Mouse (Mus musculus): ENCODE results near the gene Setd1b. TPM values are rescaled to one million over a fixed set of nuclear protein-coding genes. Genes with fewer than 3 reads are reported as not detected.

Setd1b gene
- polyA plus RNA-seq, 1 experiment from 2014 or later, result 3.8 TPM

DNA sequence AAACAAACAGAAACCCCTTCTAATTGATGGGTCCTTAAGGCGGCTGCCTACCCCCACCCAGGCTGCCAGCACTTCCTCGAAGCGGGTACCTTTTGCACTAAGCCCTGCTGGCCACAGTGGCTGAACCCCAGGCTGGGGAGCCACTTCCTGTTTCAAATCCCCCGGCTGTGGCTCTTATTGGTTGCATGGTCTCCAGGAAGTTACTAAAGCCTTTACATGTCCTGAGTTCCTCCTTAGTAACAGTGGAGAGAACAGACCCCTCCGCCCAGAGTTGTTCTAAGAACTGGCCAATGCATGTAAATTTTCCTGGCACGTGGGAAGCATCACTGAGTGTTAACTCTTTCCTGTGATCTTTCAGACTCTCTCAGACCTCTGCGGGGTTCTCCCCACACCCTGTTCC is 9.1 kb downstream of the Setd1b start:
- ATAC-seq (ENCODE audit: low read depth), result no peak
- peak overlapping the region; percentile 77 for H3K4me2 ChIP-seq
- DNase-seq, result no peak
- 36% methylated on average over 7 of the region's 7 CpGs for WGBS (ENCODE audit: insufficient replicate concordance)
- peak overlapping the region; percentile 59 for H3K4me3 ChIP-seq (replicated peaks)
- H3K36me3 ChIP-seq, result peaks cover 92% of the 10 kb centered on the region
- H3K9ac ChIP-seq, result peak overlapping the region; percentile 71
- peaks cover 68% of the 10 kb centered on the region for H3K4me1 ChIP-seq (replicated peaks)
- no peaks in the 10 kb centered on the region for H3K27me3 ChIP-seq
- H3K27ac ChIP-seq, result peak overlapping the region; percentile 75
- no peaks in the 10 kb centered on the region for H3K9me3 ChIP-seq (replicated peaks)

DNA sequence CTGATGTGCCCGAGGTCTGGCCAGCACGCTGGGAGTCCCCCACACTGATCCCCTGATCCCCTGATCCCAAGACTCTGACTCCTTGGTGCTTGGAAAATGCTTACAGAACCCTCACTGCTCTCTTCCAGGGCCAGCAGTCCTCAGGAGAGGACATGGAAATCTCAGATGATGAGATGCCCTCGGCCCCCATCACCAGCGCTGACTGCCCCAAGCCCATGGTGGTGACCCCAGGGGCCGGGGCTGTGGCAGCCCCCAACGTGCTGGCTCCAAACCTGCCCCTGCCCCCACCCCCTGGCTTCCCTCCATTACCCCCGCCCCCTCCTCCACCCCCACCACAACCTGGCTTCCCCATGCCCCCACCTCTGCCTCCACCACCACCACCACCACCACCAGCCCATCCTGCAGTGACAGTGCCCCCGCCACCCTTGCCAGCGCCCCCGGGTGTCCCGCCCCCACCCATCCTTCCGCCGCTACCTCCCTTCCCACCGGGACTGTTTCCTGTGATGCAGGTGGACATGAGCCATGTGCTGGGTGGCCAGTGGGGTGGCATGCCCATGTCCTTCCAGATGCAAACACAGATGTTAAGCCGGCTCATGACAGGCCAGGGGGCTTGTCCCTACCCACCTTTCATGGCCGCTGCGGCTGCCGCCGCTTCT is 9.8 kb downstream of the Setd1b start:
- Histone ChIP-seq H3K4me1 (replicated peaks) (peaks cover 60% of the 10 kb centered on the region), H3K36me3 (peaks cover 88% of the 10 kb centered on the region), H3K27me3 (no peaks in the 10 kb centered on the region), H3K9me3 (replicated peaks) (no peaks in the 10 kb centered on the region), H3K9ac (no peak overlapping the region), H3K4me2 (peak overlapping the region; percentile 77; the same call in 1 of the 2 replicates), H3K4me3 (replicated peaks) (no peak overlapping the region), H3K27ac (peak overlapping the region; percentile 75; the same call in 1 of the 2 replicates)
- no peak for DNase-seq
- 92% methylated on average over 19 of the region's 19 CpGs for WGBS (ENCODE audit: insufficient replicate concordance)
- no peak for ATAC-seq (ENCODE audit: low read depth)

DNA sequence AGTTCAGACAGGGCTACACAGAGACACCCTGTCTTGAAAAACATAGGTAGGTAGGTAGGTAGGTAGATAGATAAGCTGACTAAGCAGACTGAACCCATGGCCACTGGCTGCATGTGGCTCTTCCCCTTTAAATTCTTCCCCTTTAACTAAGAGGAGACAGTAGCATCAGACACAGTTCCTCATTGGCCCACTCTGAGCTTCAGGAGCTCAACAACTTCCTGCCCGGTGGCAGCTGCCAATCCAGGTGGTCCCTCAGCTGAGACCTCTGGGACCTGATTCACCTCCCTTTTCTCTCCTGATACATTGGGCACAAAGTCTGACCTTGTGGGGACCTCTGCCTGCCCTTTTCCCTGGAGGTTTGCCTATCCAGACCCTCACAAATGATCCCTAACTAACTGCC is 10.9 kb downstream of the Setd1b start:
- ATAC-seq (ENCODE audit: low read depth), result no peak
- H3K4me2 ChIP-seq, result no peak overlapping the region
- peaks cover 49% of the 10 kb centered on the region for H3K4me1 ChIP-seq (replicated peaks)
- H3K9ac ChIP-seq, result peak overlapping the region; percentile 20; the same call in 1 of the 2 replicates
- H3K27ac ChIP-seq, result no peak overlapping the region
- H3K4me3 ChIP-seq (replicated peaks), result no peak overlapping the region
- H3K36me3 ChIP-seq, result peaks cover 88% of the 10 kb centered on the region
- H3K27me3 ChIP-seq, result no peaks in the 10 kb centered on the region
- no peak for DNase-seq
- WGBS (ENCODE audit: insufficient replicate concordance), result 54% methylated on average over 1 of the region's 1 CpGs
- H3K9me3 ChIP-seq (replicated peaks), result no peaks in the 10 kb centered on the region

DNA sequence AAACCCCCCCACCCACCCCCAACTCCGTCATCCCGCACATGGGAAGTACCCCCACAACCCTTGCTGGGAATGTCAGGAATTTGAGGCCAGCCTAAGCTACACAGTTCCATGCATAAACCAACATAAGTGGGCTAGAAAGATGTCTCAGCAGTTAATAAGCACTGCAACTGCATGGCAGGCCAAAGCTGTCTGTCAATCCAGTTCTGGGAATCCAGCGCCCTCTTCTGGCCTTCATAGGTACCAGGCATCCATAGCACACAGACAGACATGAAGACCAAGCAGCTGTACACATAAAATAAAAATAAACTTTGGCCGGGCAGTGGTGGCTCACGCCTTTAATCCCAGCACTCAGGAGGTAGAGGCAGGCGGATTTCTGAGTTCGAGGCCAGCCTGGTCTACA is 13.4 kb downstream of the Setd1b start:
- WGBS (ENCODE audit: insufficient replicate concordance), result 45% methylated on average over 7 of the region's 7 CpGs
- Histone ChIP-seq H3K36me3 (peaks cover 93% of the 10 kb centered on the region), H3K4me2 (no peak overlapping the region), H3K9me3 (replicated peaks) (no peaks in the 10 kb centered on the region), H3K4me3 (replicated peaks) (no peak overlapping the region), H3K27me3 (no peaks in the 10 kb centered on the region), H3K9ac (no peak overlapping the region), H3K27ac (no peak overlapping the region), H3K4me1 (replicated peaks) (peaks cover 24% of the 10 kb centered on the region)
- DNase-seq (peak; percentile 60), ATAC-seq (ENCODE audit: low read depth) (no peak)

DNA sequence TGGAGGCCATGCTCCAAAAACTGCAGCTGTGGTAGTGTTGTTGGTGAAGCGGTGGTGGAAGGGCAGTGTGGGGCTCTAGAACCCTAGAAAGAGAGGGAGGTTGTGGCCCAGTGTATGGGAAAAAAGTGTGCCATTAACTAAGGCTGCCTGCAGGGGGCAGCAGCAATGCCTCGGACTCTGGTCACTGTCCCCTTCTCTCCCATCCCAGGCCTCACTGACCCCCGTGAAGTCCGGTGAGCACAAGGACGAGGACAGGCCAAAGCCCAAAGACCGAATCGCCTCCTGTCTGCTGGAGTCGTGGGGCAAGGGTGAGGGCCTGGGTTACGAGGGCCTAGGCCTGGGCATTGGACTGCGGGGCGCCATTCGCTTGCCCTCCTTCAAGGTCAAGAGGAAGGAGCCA is 14.8 kb downstream of the Setd1b start:
- no peak for DNase-seq
- H3K4me1 ChIP-seq (replicated peaks), result peaks cover 11% of the 10 kb centered on the region
- peak; percentile 16; the same call in 1 of the 2 replicates for ATAC-seq (ENCODE audit: low read depth)
- H3K9ac ChIP-seq, result no peak overlapping the region
- 85% methylated on average over 12 of the region's 12 CpGs for WGBS (ENCODE audit: insufficient replicate concordance)
- H3K27me3 ChIP-seq, result no peaks in the 10 kb centered on the region
- no peak overlapping the region for H3K4me3 ChIP-seq (replicated peaks)
- no peaks in the 10 kb centered on the region for H3K9me3 ChIP-seq (replicated peaks)
- H3K36me3 ChIP-seq, result peaks cover 93% of the 10 kb centered on the region
- no peak overlapping the region for H3K27ac ChIP-seq
- no peak overlapping the region for H3K4me2 ChIP-seq

DNA sequence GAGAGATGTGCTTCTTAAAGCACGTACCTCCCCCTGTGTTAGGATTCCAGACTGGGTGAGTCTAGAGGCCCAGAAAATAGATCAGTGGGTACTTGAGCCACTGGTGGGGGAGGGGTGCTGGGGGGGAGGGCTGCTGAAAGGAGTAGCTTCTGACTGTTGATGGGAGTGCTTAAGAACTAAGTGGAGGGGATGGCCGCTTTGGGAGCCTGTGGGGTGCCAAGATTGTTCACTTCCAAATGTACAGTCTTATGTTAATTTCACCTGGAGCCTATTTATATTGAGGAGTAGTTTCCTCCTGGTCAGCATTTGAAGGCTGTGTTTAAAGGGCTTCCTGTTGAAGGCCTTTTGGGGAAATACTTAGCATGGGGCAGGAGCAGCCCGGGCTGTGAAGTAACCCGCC is 16.0 kb downstream of the Setd1b start:
- Histone ChIP-seq H3K36me3 (peaks cover 93% of the 10 kb centered on the region), H3K9me3 (replicated peaks) (no peaks in the 10 kb centered on the region), H3K4me2 (no peak overlapping the region), H3K27ac (no peak overlapping the region), H3K27me3 (no peaks in the 10 kb centered on the region), H3K4me1 (replicated peaks) (peaks cover 2% of the 10 kb centered on the region; the same call in 1 of the 2 replicates), H3K9ac (no peak overlapping the region), H3K4me3 (replicated peaks) (no peak overlapping the region)
- 84% methylated on average over 4 of the region's 4 CpGs for WGBS (ENCODE audit: insufficient replicate concordance)
- ATAC-seq (ENCODE audit: low read depth) (no peak), DNase-seq (no peak)

DNA sequence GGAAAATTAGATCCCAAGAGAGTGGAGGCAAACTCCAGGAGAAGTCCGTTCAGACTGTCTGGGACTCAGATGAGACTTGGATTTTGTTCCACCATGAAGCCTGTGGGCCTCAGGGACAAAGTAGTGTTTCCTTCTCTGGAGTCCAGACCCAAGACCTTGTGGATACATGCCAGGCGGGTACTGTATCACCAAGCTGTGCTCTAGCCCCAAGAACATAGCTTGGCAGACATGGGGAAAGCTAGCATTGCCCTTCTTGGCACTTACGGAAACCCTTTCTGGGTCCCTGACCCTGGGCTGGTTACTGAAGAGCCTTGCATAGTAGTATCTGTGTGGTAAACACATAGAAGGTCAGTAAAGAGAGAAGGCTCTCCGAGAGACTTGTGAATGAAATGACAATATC is 17.5 kb downstream of the Setd1b start:
- no peaks in the 10 kb centered on the region for H3K4me1 ChIP-seq (replicated peaks)
- H3K9me3 ChIP-seq (replicated peaks), result no peaks in the 10 kb centered on the region
- no peak for DNase-seq
- H3K4me3 ChIP-seq (replicated peaks), result no peak overlapping the region
- no peak for ATAC-seq (ENCODE audit: low read depth)
- no peak overlapping the region for H3K27ac ChIP-seq
- no peak overlapping the region for H3K9ac ChIP-seq
- WGBS (ENCODE audit: insufficient replicate concordance), result 85% methylated on average over 4 of the region's 4 CpGs
- peaks cover 93% of the 10 kb centered on the region for H3K36me3 ChIP-seq
- no peaks in the 10 kb centered on the region for H3K27me3 ChIP-seq
- H3K4me2 ChIP-seq, result no peak overlapping the region

DNA sequence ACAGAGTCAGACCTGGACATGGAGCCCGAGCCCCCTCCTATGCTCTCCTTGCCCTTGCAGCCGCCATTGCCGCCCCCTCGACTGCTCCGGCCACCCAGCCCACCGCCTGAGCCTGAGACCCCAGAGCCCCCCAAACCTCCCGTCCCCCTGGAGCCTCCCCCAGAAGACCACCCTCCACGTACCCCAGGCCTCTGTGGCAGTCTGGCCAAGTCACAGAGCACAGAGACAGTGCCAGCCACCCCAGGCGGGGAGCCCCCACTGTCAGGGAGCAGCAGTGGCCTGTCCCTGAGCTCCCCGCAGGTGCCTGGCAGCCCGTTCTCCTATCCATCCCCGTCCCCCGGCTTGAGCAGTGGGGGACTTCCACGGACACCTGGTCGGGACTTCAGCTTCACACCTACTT is 17.9 kb downstream of the Setd1b start:
- no peak for ATAC-seq (ENCODE audit: low read depth)

DNA sequence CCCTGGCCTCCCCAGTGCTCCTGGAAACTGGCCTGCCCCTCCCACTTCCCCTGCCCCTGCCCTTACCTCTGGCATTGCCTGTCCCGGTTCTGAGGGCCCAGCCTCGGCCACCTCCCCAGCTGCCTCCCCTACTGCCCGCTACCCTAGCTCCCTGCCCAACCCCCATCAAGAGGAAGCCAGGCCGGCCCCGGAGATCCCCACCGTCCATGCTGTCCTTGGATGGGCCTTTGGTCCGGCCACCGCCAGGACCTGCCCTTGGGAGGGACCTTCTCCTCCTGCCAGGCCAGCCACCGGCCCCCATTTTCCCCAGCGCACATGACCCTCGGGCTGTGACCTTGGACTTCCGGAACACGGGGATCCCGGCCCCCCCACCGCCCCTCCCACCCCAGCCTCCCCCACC is 18.3 kb downstream of the Setd1b start:
- Histone ChIP-seq H3K36me3 (peaks cover 87% of the 10 kb centered on the region), H3K9ac (no peak overlapping the region), H3K27me3 (no peaks in the 10 kb centered on the region), H3K4me3 (replicated peaks) (no peak overlapping the region), H3K27ac (no peak overlapping the region), H3K9me3 (replicated peaks) (no peaks in the 10 kb centered on the region), H3K4me1 (replicated peaks) (no peaks in the 10 kb centered on the region), H3K4me2 (no peak overlapping the region)
- 91% methylated on average over 15 of the region's 15 CpGs for WGBS (ENCODE audit: insufficient replicate concordance)
- ATAC-seq (ENCODE audit: low read depth) (no peak), DNase-seq (no peak)

More for the DNA sequence above, 17.9 kb downstream of the Setd1b start:
- H3K9me3 ChIP-seq (replicated peaks), result no peaks in the 10 kb centered on the region
- WGBS (ENCODE audit: insufficient replicate concordance), result 92% methylated on average over 15 of the region's 15 CpGs
- H3K27ac ChIP-seq, result no peak overlapping the region
- no peak overlapping the region for H3K4me3 ChIP-seq (replicated peaks)
- no peak overlapping the region for H3K4me2 ChIP-seq
- H3K9ac ChIP-seq, result no peak overlapping the region
- no peaks in the 10 kb centered on the region for H3K27me3 ChIP-seq
- DNase-seq, result no peak
- H3K36me3 ChIP-seq, result peaks cover 92% of the 10 kb centered on the region
- H3K4me1 ChIP-seq (replicated peaks), result no peaks in the 10 kb centered on the region

DNA sequence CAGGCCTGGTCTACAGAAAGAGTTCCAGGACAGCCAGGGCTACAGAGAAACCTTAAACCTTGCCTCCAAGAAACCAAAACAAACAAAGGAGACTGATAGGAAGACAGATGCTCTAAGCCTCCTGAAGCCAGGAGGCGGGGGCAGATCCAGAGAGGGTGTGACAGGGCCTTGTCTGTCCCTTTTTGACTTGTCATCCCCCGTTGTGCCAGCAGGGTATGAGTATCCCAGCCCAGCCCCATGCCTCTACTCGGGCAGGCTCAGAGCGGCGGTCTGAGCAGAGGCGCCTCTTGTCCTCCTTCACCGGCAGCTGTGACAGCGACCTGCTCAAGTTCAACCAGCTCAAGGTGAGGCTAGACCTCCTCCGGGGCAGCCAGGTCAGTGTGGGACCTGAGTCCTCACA is 20.9 kb downstream of the Setd1b start:
- Histone ChIP-seq H3K9me3 (replicated peaks) (no peaks in the 10 kb centered on the region), H3K27me3 (no peaks in the 10 kb centered on the region), H3K27ac (no peak overlapping the region), H3K36me3 (peaks cover 92% of the 10 kb centered on the region), H3K4me1 (replicated peaks) (peaks cover 11% of the 10 kb centered on the region), H3K4me2 (no peak overlapping the region), H3K9ac (no peak overlapping the region), H3K4me3 (replicated peaks) (no peak overlapping the region)
- DNase-seq (no peak), ATAC-seq (ENCODE audit: low read depth) (0 out of 2 replicates have a peak, but pooled peaks have one; percentile 24)
- WGBS (ENCODE audit: insufficient replicate concordance), result 83% methylated on average over 9 of the region's 9 CpGs

DNA sequence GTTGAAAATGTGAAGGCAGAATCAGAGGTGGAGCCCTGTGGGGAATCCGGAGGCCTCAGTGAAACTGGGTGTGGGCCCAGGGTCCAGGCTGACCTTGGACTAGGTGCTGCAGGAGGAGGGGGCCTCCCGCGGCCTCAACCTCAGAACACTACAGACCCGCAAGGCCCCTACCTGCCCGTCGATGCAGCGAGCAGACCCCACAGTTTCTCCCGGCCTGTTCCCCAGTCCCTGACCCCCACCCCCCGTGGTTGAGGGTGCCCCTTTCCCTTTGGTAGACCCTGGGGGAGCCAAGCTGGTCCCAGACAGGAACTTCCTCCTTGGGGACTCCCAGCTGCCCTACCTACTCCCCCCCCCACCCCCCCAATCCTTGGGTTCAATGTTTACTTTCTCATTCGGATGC is 24.4 kb downstream of the Setd1b start:
- Histone ChIP-seq H3K4me3 (replicated peaks) (no peak overlapping the region), H3K9me3 (replicated peaks) (no peaks in the 10 kb centered on the region), H3K27me3 (no peaks in the 10 kb centered on the region), H3K36me3 (peaks cover 58% of the 10 kb centered on the region), H3K27ac (no peak overlapping the region), H3K4me2 (no peak overlapping the region), H3K9ac (no peak overlapping the region), H3K4me1 (replicated peaks) (peaks cover 26% of the 10 kb centered on the region)
- DNase-seq (no peak), ATAC-seq (ENCODE audit: low read depth) (no peak)
- 87% methylated on average over 10 of the region's 10 CpGs for WGBS (ENCODE audit: insufficient replicate concordance)

DNA sequence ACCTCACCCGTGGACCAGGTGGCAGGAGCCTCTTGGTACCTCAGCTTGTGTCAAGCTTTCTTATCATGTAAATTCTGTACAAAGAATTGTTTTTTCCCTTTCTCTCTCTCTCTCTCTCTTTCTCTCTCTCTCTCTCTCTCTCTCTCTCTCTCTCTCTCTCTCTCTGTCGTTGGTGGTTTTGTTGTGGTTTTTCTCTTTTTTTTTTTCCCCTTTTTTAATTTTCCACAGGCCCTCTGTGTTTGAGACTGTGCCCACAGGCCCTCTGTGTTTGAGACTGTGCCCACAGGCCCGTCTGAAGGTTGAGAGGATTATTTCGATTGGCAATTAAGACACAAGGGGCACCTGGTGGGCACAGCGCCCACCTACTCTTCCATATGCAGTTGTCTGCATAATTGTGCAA is 25.6 kb downstream of the Setd1b start:
- H3K4me1 ChIP-seq (replicated peaks), result peaks cover 38% of the 10 kb centered on the region
- no peak for DNase-seq
- no peak overlapping the region for H3K4me2 ChIP-seq
- H3K36me3 ChIP-seq, result peaks cover 46% of the 10 kb centered on the region
- no peak overlapping the region; the same call in 1 of the 2 replicates for H3K27ac ChIP-seq
- H3K9me3 ChIP-seq (replicated peaks), result no peaks in the 10 kb centered on the region
- no peak for ATAC-seq (ENCODE audit: low read depth)
- WGBS (ENCODE audit: insufficient replicate concordance), result 66% methylated on average over 5 of the region's 5 CpGs
- H3K27me3 ChIP-seq, result no peaks in the 10 kb centered on the region
- no peak overlapping the region for H3K4me3 ChIP-seq (replicated peaks)
- no peak overlapping the region for H3K9ac ChIP-seq
